20 mouse cellular contexts compared by ENCODE assay signal in genomic region chr5:100110581-100110980, GRCm38 (mm10). TPM values are rescaled to one million over a fixed set of nuclear protein-coding genes. Genes with fewer than 3 reads are reported as not detected.
DNase-seq lines count a peak whose midpoint lies in the region; ATAC-seq and TF ChIP-seq lines count a peak whose summit lies in the region.
"Had no signal": no experiment of that assay in that cellular context is flagged by ENCODE, and none has a peak within 500 bp of the region (broad histone marks: within the 10 kb centered on the region; RNA-seq: fewer than 3 reads in every experiment).

No protein-coding gene starts in this region.

- H3K4me1 ChIP-seq in forebrain, embryonic 14.5 days (ENCODE audit: control insufficient read depth, insufficient read depth, low read length), result peaks cover 18% of the 10 kb centered on the region
- H3K4me1 ChIP-seq in forebrain, postnatal 0 days (ENCODE audit: insufficient read depth), result peaks cover 12% of the 10 kb centered on the region; the same call in 1 of the 2 replicates
- peaks cover 29% of the 10 kb centered on the region for H3K4me1 ChIP-seq in forebrain, embryonic 16.5 days (replicated peaks; ENCODE audit: control insufficient read depth, insufficient read depth, low read length)
- no peaks in the 10 kb centered on the region; the same call in 1 of the 2 replicates for H3K4me1 ChIP-seq in forebrain, embryonic 10.5 days
- no peaks in the 10 kb centered on the region for H3K4me1 ChIP-seq in midbrain, embryonic 11.5 days (ENCODE audit: control insufficient read depth, insufficient read depth, low read length)
- H3K4me1 ChIP-seq in midbrain, embryonic 10.5 days, result peaks cover 11% of the 10 kb centered on the region
- H3K4me1 ChIP-seq in liver, embryonic 11.5 days (replicated peaks; ENCODE audit: control insufficient read depth, insufficient read depth, low read length), result no peaks in the 10 kb centered on the region

- H3K27ac ChIP-seq in forebrain, embryonic 14.5 days (ENCODE audit: low read depth, low read length), result peak overlapping the region; percentile 92
- H3K27ac ChIP-seq in forebrain, postnatal 0 days (ENCODE audit: low read depth, low read length), result no peak overlapping the region; the same call in 1 of the 2 replicates
- peak overlapping the region; percentile 96; the same call in 1 of the 2 replicates for H3K27ac ChIP-seq in forebrain, embryonic 16.5 days (ENCODE audit: low read length)
- H3K27ac ChIP-seq in forebrain, embryonic 10.5 days, result no peak overlapping the region
- H3K27ac ChIP-seq in midbrain, embryonic 11.5 days (ENCODE audit: low read depth, low read length), result no peak overlapping the region
- no peak overlapping the region for H3K27ac ChIP-seq in midbrain, embryonic 10.5 days (replicated peaks)
- no peak overlapping the region for H3K27ac ChIP-seq in liver, embryonic 11.5 days (ENCODE audit: low read depth, low read length)
- H3K27ac ChIP-seq: embryonic facial prominence, embryonic 13.5 days; embryonic facial prominence, embryonic 15.5 days had no signal

- DNase-seq in forebrain, embryonic 14.5 days (ENCODE audit: low spot score), result no peak
- no peak for DNase-seq in forebrain, postnatal 0 days
- DNase-seq in forebrain, embryonic 10.5 days (ENCODE audit: extremely low spot score, low spot score), result no peak
- peak; percentile 35 for DNase-seq in midbrain, embryonic 11.5 days (ENCODE audit: low spot score, missing footprints)
- DNase-seq in midbrain, embryonic 10.5 days (ENCODE audit: low spot score), result no peak
- DNase-seq in Muller cell, postnatal 12 days (ENCODE audit: inconsistent ontology term), result peak; percentile 70
- no peak for DNase-seq in liver, embryonic 11.5 days (ENCODE audit: low spot score)
- DNase-seq: B cell, adult 2 months; cerebellum, adult 11 months; cerebellum, adult 8-10 months; cerebellum, postnatal 36 days; embryo, embryonic 11 days had no signal

- TF ChIP-seq CTCF in forebrain, postnatal 0 days (IDR thresholded peaks at IDR 0.05; ENCODE audit: low read depth), result no peak

- H3K36me3 ChIP-seq in forebrain, embryonic 14.5 days (ENCODE audit: control insufficient read depth, insufficient read depth, low read length), result no peaks in the 10 kb centered on the region
- H3K36me3 ChIP-seq in forebrain, postnatal 0 days (ENCODE audit: insufficient read depth), result no peaks in the 10 kb centered on the region
- no peaks in the 10 kb centered on the region for H3K36me3 ChIP-seq in forebrain, embryonic 16.5 days (ENCODE audit: control insufficient read depth, insufficient read depth)
- no peaks in the 10 kb centered on the region for H3K36me3 ChIP-seq in forebrain, embryonic 10.5 days (replicated peaks)
- H3K36me3 ChIP-seq in midbrain, embryonic 11.5 days (ENCODE audit: control insufficient read depth, insufficient read depth, low read length), result no peaks in the 10 kb centered on the region
- no peaks in the 10 kb centered on the region for H3K36me3 ChIP-seq in midbrain, embryonic 10.5 days
- H3K36me3 ChIP-seq in liver, embryonic 11.5 days (ENCODE audit: control insufficient read depth, insufficient read depth, low read length), result no peaks in the 10 kb centered on the region
- H3K36me3 ChIP-seq: embryonic facial prominence, embryonic 13.5 days; embryonic facial prominence, embryonic 15.5 days; G1E had no signal

- no peaks in the 10 kb centered on the region for H3K27me3 ChIP-seq in forebrain, embryonic 14.5 days (replicated peaks; ENCODE audit: control insufficient read depth, insufficient read depth, low read length)
- no peaks in the 10 kb centered on the region for H3K27me3 ChIP-seq in forebrain, postnatal 0 days (ENCODE audit: insufficient read depth, low read length)
- no peaks in the 10 kb centered on the region for H3K27me3 ChIP-seq in forebrain, embryonic 16.5 days (replicated peaks; ENCODE audit: control insufficient read depth, insufficient read depth, low read length)
- no peaks in the 10 kb centered on the region for H3K27me3 ChIP-seq in forebrain, embryonic 10.5 days (ENCODE audit: poor library complexity, severe bottlenecking)
- H3K27me3 ChIP-seq in midbrain, embryonic 11.5 days (ENCODE audit: control insufficient read depth, insufficient read depth, low read length), result no peaks in the 10 kb centered on the region
- H3K27me3 ChIP-seq in midbrain, embryonic 10.5 days (ENCODE audit: low read depth, poor library complexity, severe bottlenecking), result no peaks in the 10 kb centered on the region
- H3K27me3 ChIP-seq in liver, embryonic 11.5 days (replicated peaks; ENCODE audit: control insufficient read depth, insufficient read depth, low read length), result no peaks in the 10 kb centered on the region
- H3K27me3 ChIP-seq: CH12.LX; embryonic facial prominence, embryonic 13.5 days; embryonic facial prominence, embryonic 15.5 days had no signal

- no peak for ATAC-seq in forebrain, embryonic 14.5 days
- no peak for ATAC-seq in forebrain, postnatal 0 days
- ATAC-seq in forebrain, embryonic 16.5 days, result no peak
- ATAC-seq in midbrain, embryonic 11.5 days (ENCODE audit: low FRiP score), result no peak
- ATAC-seq in liver, embryonic 11.5 days (replicated peaks; ENCODE audit: low FRiP score), result no peak
- ATAC-seq: CD4-positive, CD25-positive, alpha-beta regulatory T cell, adult 4 months had no signal

- no peak overlapping the region for H3K4me3 ChIP-seq in forebrain, embryonic 14.5 days (ENCODE audit: low read depth, low read length)
- no peak overlapping the region for H3K4me3 ChIP-seq in forebrain, postnatal 0 days (ENCODE audit: low read depth, low read length)
- no peak overlapping the region for H3K4me3 ChIP-seq in forebrain, embryonic 16.5 days (replicated peaks; ENCODE audit: low read length)
- H3K4me3 ChIP-seq in forebrain, embryonic 10.5 days, result no peak overlapping the region
- H3K4me3 ChIP-seq in midbrain, embryonic 11.5 days (ENCODE audit: low read depth, low read length), result no peak overlapping the region
- no peak overlapping the region for H3K4me3 ChIP-seq in midbrain, embryonic 10.5 days
- no peak overlapping the region for H3K4me3 ChIP-seq in liver, embryonic 11.5 days (ENCODE audit: low read depth, low read length)
- H3K4me3 ChIP-seq: embryonic facial prominence, embryonic 13.5 days; embryonic facial prominence, embryonic 15.5 days; erythroblast, embryonic 14.5 days had no signal

- 80% methylated on average over 3 of the region's 3 CpGs for WGBS in forebrain, embryonic 14.5 days
- 78% methylated on average over 3 of the region's 3 CpGs for WGBS in forebrain, postnatal 0 days
- WGBS in forebrain, embryonic 16.5 days, result 80% methylated on average over 3 of the region's 3 CpGs
- WGBS in forebrain, embryonic 10.5 days, result 88% methylated on average over 3 of the region's 3 CpGs
- 86% methylated on average over 3 of the region's 3 CpGs for WGBS in midbrain, embryonic 11.5 days
- 90% methylated on average over 3 of the region's 3 CpGs for WGBS in midbrain, embryonic 10.5 days
- 71% methylated on average over 3 of the region's 3 CpGs for WGBS in liver, embryonic 11.5 days

- no peak overlapping the region for H3K9ac ChIP-seq in forebrain, embryonic 14.5 days (ENCODE audit: low read length)
- H3K9ac ChIP-seq in forebrain, postnatal 0 days, result no peak overlapping the region
- H3K9ac ChIP-seq in forebrain, embryonic 16.5 days (replicated peaks; ENCODE audit: low read depth, low read length), result no peak overlapping the region
- H3K9ac ChIP-seq in midbrain, embryonic 11.5 days (ENCODE audit: low read length), result no peak overlapping the region
- H3K9ac ChIP-seq in liver, embryonic 11.5 days (ENCODE audit: low read depth, low read length), result no peak overlapping the region
- H3K9ac ChIP-seq: embryonic facial prominence, embryonic 13.5 days; embryonic facial prominence, embryonic 15.5 days had no signal

- H3K4me2 ChIP-seq in forebrain, embryonic 14.5 days (ENCODE audit: low read length), result no peak overlapping the region
- H3K4me2 ChIP-seq in forebrain, postnatal 0 days (ENCODE audit: low read depth), result no peak overlapping the region
- no peak overlapping the region for H3K4me2 ChIP-seq in forebrain, embryonic 16.5 days (ENCODE audit: low read length)
- H3K4me2 ChIP-seq in midbrain, embryonic 11.5 days, result no peak overlapping the region
- H3K4me2 ChIP-seq in liver, embryonic 11.5 days, result no peak overlapping the region
- H3K4me2 ChIP-seq: embryonic facial prominence, embryonic 13.5 days; embryonic facial prominence, embryonic 15.5 days had no signal

- no peaks in the 10 kb centered on the region for H3K9me3 ChIP-seq in forebrain, embryonic 14.5 days (replicated peaks; ENCODE audit: control insufficient read depth, low read length)
- no peaks in the 10 kb centered on the region for H3K9me3 ChIP-seq in forebrain, postnatal 0 days (ENCODE audit: low read length)
- no peaks in the 10 kb centered on the region for H3K9me3 ChIP-seq in forebrain, embryonic 16.5 days (ENCODE audit: control insufficient read depth, low read length)
- H3K9me3 ChIP-seq in forebrain, embryonic 10.5 days, result no peaks in the 10 kb centered on the region
- no peaks in the 10 kb centered on the region for H3K9me3 ChIP-seq in midbrain, embryonic 11.5 days (ENCODE audit: control insufficient read depth, low read length)
- H3K9me3 ChIP-seq in midbrain, embryonic 10.5 days (replicated peaks), result no peaks in the 10 kb centered on the region
- no peaks in the 10 kb centered on the region for H3K9me3 ChIP-seq in liver, embryonic 11.5 days (ENCODE audit: control insufficient read depth, low read length)
- H3K9me3 ChIP-seq: embryonic facial prominence, embryonic 13.5 days; embryonic facial prominence, embryonic 15.5 days had no signal

RNA-seq across cellular contexts. Expression of gene Tmem150c, which starts 49.0 kb away (rescaled TPM):
- 17.0 and 21.8 TPM in 2 replicates for polyA plus RNA-seq in forebrain, embryonic 14.5 days (2014; fragmentation: Nextera tagmentation; extraction: Ambion mirVana)
- total RNA-seq in forebrain, postnatal 0 days (2014; rRNA removed), result 76.1 and 86.1 TPM in 2 replicates
- polyA plus RNA-seq in forebrain, postnatal 0 days (2015; fragmentation: Nextera tagmentation; extraction: Ambion mirVana), result 44.0 and 60.6 TPM in 2 replicates
- 31.9 and 33.2 TPM in 2 replicates for polyA plus RNA-seq in forebrain, embryonic 16.5 days (2015; fragmentation: Nextera tagmentation; extraction: Ambion mirVana)
- 2.2 and 2.3 TPM in 2 replicates for polyA plus RNA-seq in forebrain, embryonic 10.5 days (2016; fragmentation: Nextera tagmentation; extraction: Ambion mirVana)
- polyA plus RNA-seq in midbrain, embryonic 11.5 days (2014; fragmentation: Nextera tagmentation; extraction: Ambion mirVana), result 3.0 TPM in 2 replicates
- polyA plus RNA-seq in midbrain, embryonic 10.5 days (2016; fragmentation: Nextera tagmentation; extraction: Ambion mirVana), result 3.6 and 3.8 TPM in 2 replicates
- 1.2 and 2.3 TPM in 2 replicates for polyA plus RNA-seq in liver, embryonic 11.5 days (2014; fragmentation: Nextera tagmentation; extraction: Ambion mirVana)
- total RNA-seq: CH12.LX; common myeloid progenitor, adult 5-6 weeks had no signal
- polyA plus RNA-seq: CD4-positive, CD25-positive, alpha-beta regulatory T cell, adult 4 months; erythroblast, embryonic 14.5 days; G1E had no signal

Comparison
In these comparisons a context has a peak if more than half of its experiments do, and no peak if none do; other contexts are left out.
1. DNase-seq: peak in midbrain, embryonic 11.5 days (single experiment) and Muller cell, postnatal 12 days (single experiment); none in forebrain, embryonic 14.5 days (single experiment), forebrain, postnatal 0 days (single experiment), forebrain, embryonic 10.5 days (single experiment), midbrain, embryonic 10.5 days (single experiment) and liver, embryonic 11.5 days (single experiment).
2. H3K27ac ChIP-seq: peak in forebrain, embryonic 14.5 days (single experiment) and forebrain, embryonic 16.5 days (single experiment); none in forebrain, postnatal 0 days (single experiment), forebrain, embryonic 10.5 days (single experiment), midbrain, embryonic 11.5 days (single experiment), midbrain, embryonic 10.5 days (single experiment) and liver, embryonic 11.5 days (single experiment).